Mouse (Mus musculus) brain, embryonic 14.5 days (tissue): ENCODE data around the gene Lbhd1.

ENCODE experiments used
- CTCF ChIP-seq: fragments of 200-500 bp; IDR thresholded peaks from 2 replicates; pipeline ENCODE4 v1.5.1; 2012; ENCODE audit warnings: inconsistent platforms, mild to moderate bottlenecking, moderate library complexity, borderline replicate concordance; ENCODE audit not compliant: insufficient read depth, insufficient read length; ENCODE audit errors: extremely low read depth
- POLR2A ChIP-seq: fragments of 200-500 bp; IDR thresholded peaks from 2 replicates; pipeline ENCODE4 v1.6.1; 2012; ENCODE audit warnings: mild to moderate bottlenecking, inconsistent platforms, borderline replicate concordance; ENCODE audit not compliant: poor library complexity, insufficient read depth, insufficient read length, severe bottlenecking; ENCODE audit errors: extremely low read depth

- TF ChIP-seq POLR2A (no peak), CTCF (no peak)
Observed at GRCm38 (mm10) chr19:8898576-8898975, 15.0 kb downstream of the Lbhd1 start.
